Mouse (Mus musculus) midbrain, postnatal 0 days (tissue): Measurements from ENCODE around the gene 5031439G07Rik. TPM values are rescaled to one million over a fixed set of nuclear protein-coding genes. Genes with fewer than 3 reads are reported as not detected.

Experiments
- ATAC-seq: fragments of 200-750 bp; cut with Nextera tagmentation; 2 replicates; pipeline ENCODE4 v1.8.0; 2017; ENCODE audit warnings: moderate number of reproducible peaks, mild to moderate bottlenecking, moderate TSS enrichment, moderate library complexity; ENCODE audit not compliant: low FRiP score
- DNase-seq: peaks from one replicate; pipeline ENCODE4 v3.0.0-alpha.2; 2015; ENCODE audit warnings: low spot score
- H3K27ac ChIP-seq: fragments of 300-500 bp; sonication (generic); 2 replicates; pipeline ENCODE4 v1.5.1; 2014; ENCODE audit warnings: low read depth, mild to moderate bottlenecking, low read length, mixed read lengths
- H3K27me3 ChIP-seq: fragments of 300-500 bp; sonication (generic); 2 replicates; pipeline ENCODE4 v1.6.1; 2014; ENCODE audit warnings: low read length, control low read depth, mixed read lengths; ENCODE audit not compliant: insufficient read depth
- H3K36me3 ChIP-seq: fragments of 300-500 bp; sonication (generic); 2 replicates; pipeline ENCODE4 v1.6.1; 2014; ENCODE audit warnings: low read length, control low read depth, mixed read lengths; ENCODE audit not compliant: insufficient read depth
- H3K4me1 ChIP-seq: fragments of 300-500 bp; sonication (generic); 2 replicates; pipeline ENCODE4 v1.6.1; 2014; ENCODE audit warnings: mild to moderate bottlenecking, control low read depth, antibody characterized with exemption, low read length, mixed read lengths; ENCODE audit not compliant: insufficient read depth
- H3K4me2 ChIP-seq: fragments of 300-500 bp; sonication (generic); 2 replicates; pipeline ENCODE4 v1.6.1; 2014; ENCODE audit warnings: low read depth, mild to moderate bottlenecking, low read length, mixed read lengths; ENCODE audit not compliant: poor library complexity, severe bottlenecking
- H3K4me3 ChIP-seq: fragments of 300-500 bp; sonication (generic); 2 replicates; pipeline ENCODE4 v1.5.1; 2014; ENCODE audit warnings: low read depth, mild to moderate bottlenecking, low read length, moderate library complexity
- H3K9ac ChIP-seq: fragments of 300-500 bp; sonication (generic); replicated peaks from 2 replicates; pipeline ENCODE4 v1.6.1; 2014; ENCODE audit warnings: mild to moderate bottlenecking, low read length, moderate library complexity, mixed read lengths; ENCODE audit not compliant: poor library complexity, severe bottlenecking
- H3K9me3 ChIP-seq: fragments of 300-500 bp; sonication (generic); 2 replicates; pipeline ENCODE4 v1.6.1; 2016; ENCODE audit warnings: low read length, control low read depth
- CTCF ChIP-seq: IDR thresholded peaks from 2 replicates; pipeline ENCODE4 v1.5.1; 2016; ENCODE audit warnings: antibody characterized with exemption, mild to moderate bottlenecking
- WGBS: fragments of 180-500 bp; shearing (Covaris S2); extraction: QIAGEN DNeasy Blood & Tissue Kit; methylation state at CpG from one replicate; pipeline ENCODE4 v1.1.7; 2014; 5-methylcytosine and 5-hydroxymethylcytosine counted together
- polyA plus RNA-seq: library from polyadenylated mRNA; unstranded; fragments of >200 nt; fragmentation: Nextera tagmentation; extraction: Ambion mirVana; gene quantifications from 2 replicates; pipeline ENCODE4 v1.2.1, GENCODE M21; 2015
- total RNA-seq: library from RNA; depleted of rRNA; stranded (reverse); fragments of >200 nt; gene quantifications from 2 replicates; pipeline ENCODE4 v1.2.3, GENCODE M21; 2014

Gene 5031439G07Rik
- total and polyA plus RNA-seq, 2 experiments from 2014 or later, result 22.2 to 127 TPM

DNA sequence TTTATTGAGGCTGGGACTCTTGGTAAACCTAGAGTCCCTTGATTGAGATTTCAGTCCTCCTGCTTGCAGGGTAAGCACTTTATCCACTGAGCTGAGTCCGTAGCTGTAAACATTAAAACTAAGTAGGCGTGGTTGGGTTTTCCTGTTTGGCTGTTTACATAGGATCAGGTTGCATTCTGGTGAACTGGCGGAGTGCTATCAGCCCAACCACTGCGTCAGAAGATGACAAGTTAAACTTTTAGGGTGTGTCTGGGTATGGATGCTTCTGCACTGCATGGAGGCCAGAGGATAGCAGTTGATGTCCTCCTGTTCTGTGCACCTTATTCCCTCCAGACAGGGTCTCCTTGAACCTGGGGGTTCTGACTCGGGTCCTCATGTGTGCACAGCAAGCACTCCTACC, 56.0 kb downstream of the 5031439G07Rik start:
- H3K27me3 ChIP-seq, result no peaks in the 10 kb centered on the region
- peaks cover 77% of the 10 kb centered on the region for H3K36me3 ChIP-seq
- H3K4me1 ChIP-seq, result no peaks in the 10 kb centered on the region
- H3K4me2 ChIP-seq, result no peak overlapping the region
- no peak overlapping the region for H3K4me3 ChIP-seq
- no peaks in the 10 kb centered on the region for H3K9me3 ChIP-seq
- DNase-seq (no peak), ATAC-seq (no peak)
- no peak for TF ChIP-seq CTCF
- 89% methylated on average over 5 of the region's 5 CpGs for WGBS
- H3K9ac ChIP-seq, result no peak overlapping the region
- no peak overlapping the region for H3K27ac ChIP-seq

DNA sequence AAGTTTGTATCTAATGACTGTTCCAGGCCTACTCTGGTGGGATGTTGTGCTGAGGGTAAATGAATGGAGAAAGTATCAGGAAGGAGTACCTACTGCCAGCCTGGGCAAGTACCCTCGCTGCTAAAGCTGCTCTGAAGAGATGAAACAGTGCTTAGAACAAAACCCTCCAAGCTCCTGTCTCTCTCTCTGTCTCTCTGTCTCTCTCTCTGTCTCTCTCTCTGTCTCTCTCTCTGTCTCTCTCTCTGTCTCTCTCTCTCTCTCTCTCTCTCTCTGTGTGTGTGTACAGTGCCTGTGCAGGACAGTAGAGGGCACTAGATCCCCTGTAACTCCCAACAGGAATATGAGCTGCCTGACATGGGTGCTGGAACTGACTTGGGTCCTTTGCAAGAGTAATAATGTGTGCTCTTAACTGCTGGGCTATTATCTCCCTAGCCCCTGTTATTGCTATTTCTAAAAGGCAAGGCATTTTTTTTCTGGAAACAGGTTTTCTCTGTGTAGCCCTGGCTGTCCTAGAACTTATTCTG, 62.8 kb downstream of the 5031439G07Rik start:
- Histone ChIP-seq H3K4me3 (no peak overlapping the region), H3K4me2 (peak overlapping the region; percentile 64; the same call in 1 of the 2 replicates), H3K9ac (no peak overlapping the region), H3K4me1 (no peaks in the 10 kb centered on the region), H3K36me3 (peaks cover 28% of the 10 kb centered on the region; the same call in 1 of the 2 replicates), H3K27me3 (no peaks in the 10 kb centered on the region), H3K27ac (no peak overlapping the region), H3K9me3 (no peaks in the 10 kb centered on the region)
- peak; percentile 60 for TF ChIP-seq CTCF
- ATAC-seq, result no peak
- DNase-seq, result peak; percentile 23
- 58% methylated on average over 1 of the region's 1 CpGs for WGBS

DNA sequence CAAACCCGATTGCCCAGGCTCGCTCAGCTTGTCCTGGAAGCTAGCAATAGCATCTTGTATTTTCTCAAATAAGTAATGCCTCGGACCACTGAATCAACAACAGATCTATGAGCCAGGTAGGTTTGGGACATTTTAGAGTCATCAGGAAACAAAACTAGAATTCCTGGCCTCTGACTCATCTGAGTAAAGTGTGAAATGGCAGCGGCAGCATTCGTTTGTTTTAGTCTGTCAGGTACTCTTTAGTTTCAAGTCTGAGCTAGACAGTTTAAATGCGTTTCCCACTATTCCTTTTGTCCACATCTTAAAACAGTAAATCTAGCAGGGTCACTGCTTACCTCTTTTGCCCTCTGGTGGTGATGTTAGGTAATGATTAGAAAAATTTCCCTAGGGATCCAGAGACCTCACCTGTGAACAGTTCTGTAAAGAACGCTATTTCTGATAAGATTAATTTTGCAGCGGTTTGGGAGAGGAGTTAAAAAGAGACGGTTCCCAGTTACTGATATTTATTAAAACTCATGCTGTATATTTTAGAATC, 63.5 kb downstream of the 5031439G07Rik start:
- Histone ChIP-seq H3K4me2 (peak overlapping the region; percentile 64), H3K4me3 (peak overlapping the region; percentile 98), H3K36me3 (peaks cover 21% of the 10 kb centered on the region; the same call in 1 of the 2 replicates), H3K27ac (no peak overlapping the region), H3K27me3 (no peaks in the 10 kb centered on the region), H3K9me3 (no peaks in the 10 kb centered on the region), H3K9ac (0 out of 2 replicates have a peak overlapping the region, but pooled peaks have one; percentile 89), H3K4me1 (no peaks in the 10 kb centered on the region)
- DNase-seq (peak; percentile 83), ATAC-seq (no peak)
- 8% methylated on average over 9 of the region's 9 CpGs for WGBS
- TF ChIP-seq CTCF, result peak; percentile 89

DNA sequence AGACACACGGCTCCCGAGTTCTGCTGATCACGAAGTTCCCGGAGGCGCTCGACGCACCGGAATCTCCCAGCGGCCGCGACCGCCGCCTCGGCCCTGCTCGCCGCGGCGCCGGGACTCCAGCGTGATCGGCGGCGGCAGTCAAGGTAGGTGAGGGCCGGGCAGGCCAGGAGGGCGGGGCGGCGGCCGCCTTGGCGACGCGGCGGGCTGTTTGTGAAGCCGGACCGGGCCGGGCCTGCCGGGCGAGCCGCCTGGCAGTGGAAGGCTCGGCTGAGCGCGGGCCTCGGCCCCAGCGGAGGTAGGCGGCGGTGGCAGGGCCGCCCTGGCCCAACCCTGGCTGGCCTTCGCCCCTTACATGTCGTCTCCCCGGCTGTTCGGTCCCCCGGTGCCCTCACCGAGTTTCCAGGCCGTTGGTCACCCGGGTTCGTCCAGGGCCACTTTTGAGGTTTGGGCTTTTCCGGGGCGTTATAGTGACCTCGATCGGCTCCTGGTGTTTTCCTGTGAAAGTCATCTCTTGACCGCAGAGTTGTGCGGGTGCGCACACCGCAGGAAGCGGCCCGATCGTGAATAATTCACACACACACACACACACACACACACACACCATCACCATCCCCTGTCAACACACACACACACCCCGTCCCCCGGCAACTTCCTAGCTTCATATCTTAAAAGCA, 64.7 kb downstream of the 5031439G07Rik start:
- Histone ChIP-seq H3K27me3 (no peaks in the 10 kb centered on the region), H3K9me3 (no peaks in the 10 kb centered on the region), H3K4me2 (peak overlapping the region; percentile 64), H3K36me3 (peaks cover 11% of the 10 kb centered on the region; the same call in 1 of the 2 replicates), H3K27ac (peak overlapping the region; percentile 95), H3K9ac (peak overlapping the region; percentile 89), H3K4me1 (no peaks in the 10 kb centered on the region), H3K4me3 (peak overlapping the region; percentile 98)
- no peak for DNase-seq
- no peak for TF ChIP-seq CTCF
- WGBS, result under 1% methylated on average over 67 of the region's 68 CpGs
- peak; percentile 57 for ATAC-seq

DNA sequence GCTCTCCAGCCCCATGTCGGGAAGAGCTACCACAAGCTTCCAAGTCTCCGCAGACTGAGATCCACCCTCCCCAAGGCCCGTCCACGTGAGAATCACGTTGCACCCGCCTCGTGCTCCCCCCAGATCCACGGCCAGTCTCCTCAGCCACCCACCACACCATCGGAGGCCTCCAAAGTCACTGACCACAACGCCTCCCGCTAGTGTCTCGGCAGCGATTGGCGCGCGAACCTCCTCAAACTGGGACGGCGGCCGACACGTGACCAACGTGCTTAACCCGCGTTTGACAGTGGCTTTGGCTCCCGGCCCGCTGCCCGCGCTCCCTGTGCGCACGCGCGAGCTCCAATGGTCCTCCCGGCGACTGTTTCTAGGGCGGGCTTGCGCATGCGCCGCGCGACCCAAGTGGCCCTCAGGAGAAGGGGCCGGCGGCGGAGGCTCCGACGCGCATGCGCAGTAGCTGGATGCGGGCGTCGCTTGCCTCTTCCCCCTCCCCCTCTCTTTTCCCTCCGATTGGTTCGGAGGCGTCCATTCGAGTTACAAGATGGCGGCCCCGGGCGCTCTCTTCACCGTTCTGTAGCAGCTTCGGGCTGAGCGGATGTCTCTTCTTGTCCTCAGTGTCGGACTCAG, 65.4 kb downstream of the 5031439G07Rik start, which contains the start of gene Nup50:
TSS of gene Nup50 (plus strand) at position 528 of the 624 bp plus-strand sequence.
- no peak for TF ChIP-seq CTCF
- WGBS, result 0% methylated on average over 60 of the region's 60 CpGs
- H3K4me1 ChIP-seq, result no peaks in the 10 kb centered on the region

DNA sequence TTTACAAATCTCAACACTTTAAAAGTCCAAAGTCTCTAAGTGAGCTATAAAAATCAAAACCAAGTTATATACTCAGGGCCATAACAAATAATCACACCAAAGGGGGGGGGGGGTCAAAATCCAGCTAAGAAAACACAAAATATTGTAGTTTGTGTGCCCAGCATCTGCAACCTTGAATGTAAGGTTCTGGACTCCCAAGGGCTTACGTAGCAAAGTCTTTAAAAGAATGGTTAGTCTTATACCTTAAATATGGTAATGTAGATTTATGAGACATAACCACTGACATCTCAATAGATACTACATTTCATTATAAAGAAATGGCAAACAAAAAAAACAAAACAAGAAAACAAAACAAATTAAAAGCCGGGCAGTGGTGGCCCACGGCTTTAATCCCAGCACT, 68.4 kb downstream of the 5031439G07Rik start, which contains the start of gene Gm29666:
TSS of gene Gm29666 (minus strand) at position 101 of the 400 bp plus-strand sequence.
- H3K4me1 ChIP-seq, result no peaks in the 10 kb centered on the region
- no peak within 1 kb of the TSS for H3K4me2 ChIP-seq
- no peak within 1 kb of the TSS for H3K9ac ChIP-seq
- TF ChIP-seq CTCF, result no peak
- H3K36me3 ChIP-seq, result no peaks in the 10 kb centered on the region
- ATAC-seq, result no peak
- H3K27me3 ChIP-seq, result no peaks in the 10 kb centered on the region
- no peak within 1 kb of the TSS for H3K4me3 ChIP-seq
- no peak within 1 kb of the TSS for H3K27ac ChIP-seq
- no peak for DNase-seq
- H3K9me3 ChIP-seq, result no peaks in the 10 kb centered on the region
- 90% methylated on average over 3 of the region's 3 CpGs for WGBS

More for the DNA sequence above, 65.4 kb downstream of the 5031439G07Rik start, which contains the start of gene Nup50:
- Histone ChIP-seq H3K36me3 (peaks cover 8% of the 10 kb centered on the region; the same call in 1 of the 2 replicates), H3K4me2 (peak within 1 kb of the TSS; percentile 94), H3K9ac (peak within 1 kb of the TSS; percentile 89), H3K9me3 (no peaks in the 10 kb centered on the region), H3K27me3 (no peaks in the 10 kb centered on the region), H3K4me3 (peak within 1 kb of the TSS; percentile 98), H3K27ac (peak within 1 kb of the TSS; percentile 95)
- peak; percentile 90 for ATAC-seq
- peak; percentile 99 for DNase-seq
